Mouse (Mus musculus): ENCODE measurements around the gene Ltb.

Gene Ltb

GRCm38 (mm10) chr17:35191723-35192122 is 2.5 kb upstream of the Ltb start:
- DNase-seq (ENCODE audit: extremely low read depth, low read depth, low spot score), result no peak

GRCm38 (mm10) chr17:35192924-35193323 is 1.3 kb upstream of the Ltb start:
- no peak for DNase-seq (ENCODE audit: extremely low read depth, low read depth, low spot score)

- DNase-seq (ENCODE audit: extremely low read depth, low read depth, low spot score), result no peak
Measured at GRCm38 (mm10) chr17:35194844-35195630, 798 bp downstream of the Ltb start.

GRCm38 (mm10) chr17:35195631-35196320 is 1.5 kb downstream of the Ltb start:
- no peak for DNase-seq (ENCODE audit: extremely low read depth, low read depth, low spot score)

DNA sequence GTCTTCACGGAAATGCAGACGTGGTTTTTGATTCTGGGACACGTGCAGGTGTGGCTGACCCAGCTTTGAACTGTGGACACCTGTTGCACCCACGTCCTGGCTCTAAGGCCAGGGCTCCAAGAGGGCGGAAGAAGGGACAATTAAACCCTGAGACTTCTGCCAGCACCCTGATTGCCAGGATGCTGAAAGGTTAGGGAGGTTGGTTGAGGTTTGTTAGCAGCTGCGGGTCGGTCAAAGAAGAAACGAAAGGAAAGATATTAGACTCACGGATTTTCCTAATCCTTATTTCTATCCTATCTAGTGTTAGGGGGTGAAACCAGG is 2.0 kb downstream of the Ltb start:
- no peak for DNase-seq (ENCODE audit: extremely low read depth, low read depth, low spot score)

GRCm38 (mm10) chr17:35197126-35197525 is 2.9 kb downstream of the Ltb start:
- no peak for DNase-seq (ENCODE audit: extremely low read depth, low read depth, low spot score)

GRCm38 (mm10) chr17:35198029-35198428 is 3.8 kb downstream of the Ltb start:
- no peak for DNase-seq (ENCODE audit: extremely low read depth, low read depth, low spot score)

GRCm38 (mm10) chr17:35198946-35199345 is 4.7 kb downstream of the Ltb start:
- no peak for DNase-seq (ENCODE audit: extremely low read depth, low read depth, low spot score)

GRCm38 (mm10) chr17:35200398-35200797 is 6.2 kb downstream of the Ltb start:
- no peak for DNase-seq (ENCODE audit: extremely low read depth, low read depth, low spot score)

DNA sequence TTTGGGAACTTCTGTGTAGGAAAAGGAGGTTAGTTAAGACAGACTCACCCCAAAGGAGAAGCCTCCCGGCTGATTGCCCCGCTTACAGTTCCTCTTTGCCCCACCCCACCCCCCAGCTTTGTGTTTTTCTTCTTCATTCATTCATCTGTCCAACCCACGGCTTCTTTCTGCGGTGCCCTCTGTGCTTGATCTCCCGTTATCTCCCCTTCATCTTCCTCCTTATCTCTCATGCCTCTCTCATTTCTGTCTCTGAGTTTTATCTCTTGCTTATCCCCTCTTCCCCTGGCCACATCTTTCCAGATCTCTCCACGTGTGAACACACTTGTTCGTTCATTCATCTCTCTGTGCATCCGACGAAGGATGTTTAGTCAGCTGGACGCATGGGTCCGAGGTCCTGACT is 6.9 kb downstream of the Ltb start:
- DNase-seq (ENCODE audit: extremely low read depth, low read depth, low spot score), result no peak

GRCm38 (mm10) chr17:35201787-35202186 is 7.5 kb downstream of the Ltb start, which contains the start of gene Tnf:
Tnf (minus strand) TSS chr17:35202007.
- DNase-seq (ENCODE audit: extremely low read depth, low read depth, low spot score), result no peak

DNA sequence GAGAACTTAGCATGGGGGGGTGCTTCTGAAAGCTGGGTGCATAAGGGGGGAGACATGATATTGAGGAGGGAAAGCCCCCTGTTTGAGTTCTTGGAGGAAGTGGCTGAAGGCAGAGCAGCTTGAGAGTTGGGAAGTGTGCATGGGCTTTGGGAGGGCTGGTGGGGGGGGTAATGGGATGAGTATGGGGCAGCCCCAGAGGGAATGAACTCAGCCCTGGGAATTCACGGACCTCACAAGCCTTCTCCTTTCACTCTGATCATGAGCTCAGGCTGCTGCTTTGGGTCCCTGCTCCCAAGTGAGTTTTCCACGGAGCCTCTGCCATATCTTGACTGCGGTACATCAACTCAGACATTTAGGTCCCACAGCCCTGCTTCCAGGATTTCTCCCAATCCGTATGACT is 8.2 kb downstream of the Ltb start:
- DNase-seq (ENCODE audit: extremely low read depth, low read depth, low spot score), result no peak

DNA sequence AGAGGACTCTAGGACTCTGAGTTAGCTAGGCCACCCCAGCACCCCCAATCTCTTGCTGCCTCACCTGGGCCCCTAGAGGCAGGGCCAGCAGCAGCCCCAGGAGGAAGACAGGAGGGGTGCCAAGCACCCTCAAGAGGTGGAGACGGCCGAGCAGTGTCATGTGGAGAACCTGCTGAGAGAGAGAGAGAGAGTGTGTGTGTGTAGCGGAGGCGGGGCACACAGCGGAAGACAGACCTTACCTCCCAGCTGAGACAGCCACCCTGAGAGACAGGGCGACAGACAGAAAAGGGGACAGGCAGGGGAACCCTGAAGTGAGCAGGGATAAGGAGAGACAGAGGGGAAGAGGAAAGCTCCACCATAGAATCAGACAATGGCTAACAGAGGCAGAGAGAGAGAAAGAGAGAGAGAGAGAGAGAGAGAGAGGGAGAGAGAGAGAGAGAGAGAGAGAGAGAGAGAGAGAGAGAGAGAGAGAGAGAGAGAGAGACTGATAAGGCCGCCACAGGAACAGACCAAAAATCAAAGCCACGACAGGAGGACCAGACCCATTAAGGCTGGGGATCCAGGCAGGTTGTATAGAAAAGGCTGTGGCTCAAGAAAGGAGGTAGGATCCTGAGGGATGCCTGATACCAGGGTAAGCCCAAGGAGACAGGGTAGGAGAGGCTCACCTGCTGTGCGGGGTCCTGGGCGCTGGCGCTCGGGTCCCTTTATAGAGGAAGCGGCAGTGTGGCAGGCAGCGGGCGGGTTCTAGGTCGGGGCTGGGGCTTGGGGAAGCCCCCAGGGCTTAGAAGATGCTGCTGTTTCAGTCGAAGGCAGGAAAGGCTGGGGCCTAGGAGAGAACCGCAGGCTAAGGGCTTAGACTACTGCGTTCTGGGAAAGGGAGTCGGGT is 10.5 kb downstream of the Ltb start, which contains the start of gene Lta:
TSS of gene Lta (minus strand) at position 858 of the 886 bp plus-strand sequence.
- no peak for DNase-seq (ENCODE audit: extremely low read depth, low read depth, low spot score)

DNA sequence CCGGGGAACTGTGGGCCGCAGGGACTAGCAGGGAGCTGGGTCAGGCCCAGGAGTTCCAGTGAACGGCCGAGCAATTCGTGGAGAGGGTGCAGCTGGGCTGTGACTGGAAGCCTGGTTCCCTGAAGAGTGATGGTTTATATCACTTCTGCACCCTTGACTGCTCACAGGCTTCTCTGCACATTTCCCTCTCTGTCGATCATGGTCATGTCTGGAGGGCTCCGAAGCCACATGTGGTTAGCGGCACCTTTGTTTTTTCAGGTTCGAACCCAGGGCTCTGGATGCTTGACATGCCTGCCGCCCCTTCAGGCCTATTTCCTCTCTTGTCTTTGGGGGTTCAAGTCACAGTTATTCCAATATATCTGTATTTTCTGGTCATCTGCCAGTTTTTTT is 11.1 kb downstream of the Ltb start:
- no peak for DNase-seq (ENCODE audit: extremely low read depth, low read depth, low spot score)

- DNase-seq (ENCODE audit: extremely low read depth, low read depth, low spot score), result no peak
Measured at GRCm38 (mm10) chr17:35209785-35210535, 15.7 kb downstream of the Ltb start.

DNA sequence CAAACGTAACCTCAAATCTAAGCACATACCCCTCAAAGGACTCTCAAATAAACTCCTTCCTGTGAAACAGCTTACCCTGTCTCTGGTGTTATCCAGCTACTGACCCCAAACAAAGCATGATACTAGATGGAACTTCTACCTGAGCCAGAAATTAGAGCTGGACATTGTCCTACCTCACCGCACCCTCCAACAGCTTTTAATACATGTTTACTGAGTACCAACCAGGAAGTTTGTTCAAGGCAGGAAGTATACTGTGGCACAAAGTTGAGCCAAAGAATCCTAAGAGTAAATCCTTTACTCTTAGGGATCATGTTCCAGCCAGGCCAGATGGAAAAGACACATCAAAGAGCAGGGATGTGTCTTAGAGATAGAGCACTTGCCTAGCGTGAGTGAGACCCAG is 16.4 kb downstream of the Ltb start:
- DNase-seq (ENCODE audit: extremely low read depth, low read depth, low spot score), result no peak

DNA sequence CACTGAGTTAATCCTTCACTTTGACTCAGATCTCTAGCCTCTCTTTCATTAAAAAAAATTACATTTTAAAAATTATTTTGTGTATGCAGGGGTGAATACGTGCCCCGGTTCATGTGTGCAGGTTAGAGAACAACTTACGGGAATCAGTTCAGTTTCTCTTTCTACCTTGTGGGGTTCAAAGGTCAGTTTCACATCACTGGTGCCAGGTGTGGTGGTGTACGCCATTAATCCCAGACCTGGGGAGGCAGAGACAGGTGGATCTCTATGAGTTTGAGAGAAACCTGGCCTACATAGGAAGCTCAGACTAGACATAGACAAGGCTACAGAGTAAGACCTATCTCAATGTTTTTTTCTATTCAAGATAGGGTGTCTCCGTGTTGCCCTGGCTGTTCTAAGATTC is 18.8 kb downstream of the Ltb start:
- no peak for DNase-seq (ENCODE audit: extremely low read depth, low read depth, low spot score)

- no peak for DNase-seq (ENCODE audit: extremely low read depth, low read depth, low spot score)
Measured at GRCm38 (mm10) chr17:35218516-35219193, 24.4 kb downstream of the Ltb start.

GRCm38 (mm10) chr17:35219601-35220041 is 25.4 kb downstream of the Ltb start:
- no peak for DNase-seq (ENCODE audit: extremely low read depth, low read depth, low spot score)
